Mouse (Mus musculus) hindbrain, embryonic 16.5 days (tissue): ENCODE data around the gene Try5. TPM values are rescaled to one million over a fixed set of nuclear protein-coding genes. Genes with fewer than 3 reads are reported as not detected.
"Not testable (repeated sequence)": the region's sequence is repeated elsewhere in the genome, so short reads cannot be mapped to it uniquely, and the experiment has no call there.

Experiments
- ATAC-seq: fragments of 200-750 bp; cut with Nextera tagmentation; 2 replicates; pipeline ENCODE4 v1.8.0; 2017; ENCODE audit warnings: moderate TSS enrichment, moderate library complexity
- H3K27ac ChIP-seq: fragments of 300-500 bp; sonication (generic); 2 replicates; pipeline ENCODE4 v1.5.1; 2014; ENCODE audit warnings: low read depth, mild to moderate bottlenecking, control low read depth, low read length, moderate library complexity
- H3K27me3 ChIP-seq: fragments of 300-500 bp; sonication (generic); replicated peaks from 2 replicates; pipeline ENCODE4 v1.6.1; 2014; ENCODE audit warnings: low read length; ENCODE audit not compliant: control insufficient read depth, insufficient read depth
- H3K36me3 ChIP-seq: fragments of 300-500 bp; sonication (generic); 2 replicates; pipeline ENCODE4 v1.6.1; 2014; ENCODE audit warnings: mild to moderate bottlenecking, low read length, moderate library complexity, mixed read lengths; ENCODE audit not compliant: control insufficient read depth, insufficient read depth
- H3K4me1 ChIP-seq: fragments of 300-500 bp; sonication (generic); 2 replicates; pipeline ENCODE4 v1.6.1; 2014; ENCODE audit warnings: low read depth, low read length; ENCODE audit not compliant: control insufficient read depth, insufficient read depth
- H3K4me2 ChIP-seq: fragments of 300-500 bp; sonication (generic); 2 replicates; pipeline ENCODE4 v1.6.1; 2014; ENCODE audit warnings: mild to moderate bottlenecking, low read length, control low read depth, moderate library complexity
- H3K4me3 ChIP-seq: fragments of 300-500 bp; sonication (generic); 2 replicates; pipeline ENCODE4 v1.5.1; 2014; ENCODE audit warnings: mild to moderate bottlenecking, low read length, control low read depth, moderate library complexity
- H3K9ac ChIP-seq: fragments of 300-500 bp; sonication (generic); 2 replicates; pipeline ENCODE4 v1.6.1; 2014; ENCODE audit warnings: low read depth, mild to moderate bottlenecking, control low read depth, low read length, moderate library complexity
- H3K9me3 ChIP-seq: fragments of 300-500 bp; sonication (generic); 2 replicates; pipeline ENCODE4 v1.6.1; 2014; ENCODE audit warnings: mild to moderate bottlenecking, low read length, moderate library complexity; ENCODE audit not compliant: control insufficient read depth
- WGBS: fragments of 180-500 bp; shearing (Covaris S2); extraction: QIAGEN DNeasy Blood & Tissue Kit; methylation state at CpG from one replicate; pipeline ENCODE4 v1.1.7; 2014; 5-methylcytosine and 5-hydroxymethylcytosine counted together
- polyA plus RNA-seq: library from polyadenylated mRNA; unstranded; fragments of >200 nt; fragmentation: Nextera tagmentation; extraction: Ambion mirVana; gene quantifications from 2 replicates; pipeline ENCODE4 v1.2.1, GENCODE M21; 2015

The Try5 gene
- 0.20 and 0.40 TPM in 2 replicates for polyA plus RNA-seq

DNA sequence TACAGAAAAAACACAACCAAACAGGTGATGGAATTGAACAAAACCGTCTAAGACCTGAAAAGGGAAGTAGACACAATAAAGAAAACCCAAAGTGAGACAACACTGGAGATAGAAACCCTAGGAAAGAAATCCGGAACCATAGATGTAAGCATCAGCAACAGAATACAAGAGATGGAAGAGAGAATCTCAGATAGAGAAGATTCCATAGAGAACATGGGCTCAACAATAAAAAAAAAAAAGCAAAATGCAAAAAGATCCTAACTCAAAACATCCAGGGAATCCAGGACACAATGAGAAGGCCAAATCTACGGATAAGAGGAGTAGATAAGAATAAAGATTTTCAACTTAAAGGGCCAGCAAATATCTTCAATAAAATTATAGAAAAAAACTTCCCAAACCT is at the start of gene Try5:
Try5 (minus strand) TSS at position 101 of the 400 bp plus-strand sequence.
- H3K27me3 ChIP-seq, H3K4me3 ChIP-seq, H3K27ac ChIP-seq, H3K9me3 ChIP-seq, ATAC-seq, H3K36me3 ChIP-seq, H3K4me2 ChIP-seq, H3K4me1 ChIP-seq, H3K9ac ChIP-seq: not testable (repeated sequence)
- 71% methylated on average over 3 of the region's 3 CpGs for WGBS

GRCm38 (mm10) chr6:41353932-41354331 is 37.3 kb upstream of the Try5 start, which contains the start of gene Try10:
Gene Try10, plus strand, starts transcription at chr6:41354105.
- Histone ChIP-seq H3K27ac (no peak within 1 kb of the TSS), H3K27me3 (no peaks in the 10 kb centered on the region), H3K4me3 (no peak within 1 kb of the TSS), H3K9ac (no peak within 1 kb of the TSS), H3K36me3 (no peaks in the 10 kb centered on the region), H3K9me3 (no peaks in the 10 kb centered on the region), H3K4me2 (no peak within 1 kb of the TSS), H3K4me1 (no peaks in the 10 kb centered on the region)
- ATAC-seq: no peak
- WGBS: 84% methylated on average over 2 of the region's 2 CpGs

DNA sequence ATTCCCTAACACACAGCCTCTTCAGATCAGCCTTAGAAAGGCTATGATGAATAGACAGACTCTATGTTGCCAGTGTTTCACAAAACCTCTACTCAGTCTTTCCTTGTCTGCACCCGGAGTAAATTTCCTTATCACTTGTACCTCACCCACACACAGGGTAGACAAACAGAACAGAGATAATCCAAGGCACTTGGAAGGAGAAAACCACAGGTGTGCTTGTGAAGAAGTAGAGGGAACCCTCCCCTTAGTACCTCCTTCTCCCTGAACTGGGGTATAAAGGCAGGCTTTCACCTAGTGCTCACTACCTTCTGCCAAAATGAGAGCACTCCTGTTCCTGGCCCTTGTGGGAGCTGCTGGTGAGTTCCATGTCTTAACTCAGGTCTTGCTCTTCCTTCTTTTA is 14.7 kb downstream of the Try5 start, which contains the start of gene Try4:
Try4 (plus strand) TSS at position 301 of the 400 bp plus-strand sequence.
- Histone ChIP-seq H3K27ac (no peak within 1 kb of the TSS), H3K36me3 (no peaks in the 10 kb centered on the region), H3K4me3 (no peak within 1 kb of the TSS), H3K4me2 (no peak within 1 kb of the TSS), H3K9ac (no peak within 1 kb of the TSS), H3K27me3 (no peaks in the 10 kb centered on the region), H3K9me3 (no peaks in the 10 kb centered on the region), H3K4me1 (no peaks in the 10 kb centered on the region)
- 61% methylated on average over 1 of the region's 1 CpGs for WGBS
- ATAC-seq: no peak

DNA sequence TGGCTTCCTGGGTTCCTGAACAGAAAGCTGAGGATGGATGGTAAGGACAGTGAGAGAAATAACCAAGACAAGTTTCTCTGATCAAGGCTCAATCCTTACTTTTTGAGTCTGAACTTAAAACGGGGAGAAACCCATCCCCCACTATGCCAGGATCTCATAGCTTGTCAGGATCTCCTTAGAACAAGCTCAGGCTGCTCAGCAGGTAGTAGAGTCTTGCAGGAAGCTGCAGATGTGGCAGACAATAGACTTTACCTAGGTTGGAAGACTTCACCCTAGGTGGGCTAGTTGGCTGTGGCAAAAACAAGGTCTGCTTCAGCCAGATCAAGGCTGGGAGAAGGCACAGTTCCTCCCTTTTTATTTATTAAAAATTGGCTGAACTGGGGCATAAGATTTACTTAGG is 18.4 kb downstream of the Try5 start:
- no peaks in the 10 kb centered on the region for H3K4me1 ChIP-seq
- no peak overlapping the region for H3K4me3 ChIP-seq
- H3K9me3 ChIP-seq: no peaks in the 10 kb centered on the region
- no peak for ATAC-seq
- H3K9ac ChIP-seq: no peak overlapping the region
- H3K27ac ChIP-seq: no peak overlapping the region
- 10% methylated on average over 1 of the region's 1 CpGs for WGBS
- no peaks in the 10 kb centered on the region for H3K27me3 ChIP-seq
- no peak overlapping the region for H3K4me2 ChIP-seq
- no peaks in the 10 kb centered on the region for H3K36me3 ChIP-seq

- 92% methylated on average over 6 of the region's 6 CpGs for WGBS
- no peak for ATAC-seq
- Histone ChIP-seq H3K4me3 (no peak overlapping the region), H3K36me3 (no peaks in the 10 kb centered on the region), H3K4me2 (no peak overlapping the region), H3K27me3 (no peaks in the 10 kb centered on the region), H3K9ac (no peak overlapping the region), H3K27ac (no peak overlapping the region), H3K9me3 (no peaks in the 10 kb centered on the region), H3K4me1 (no peaks in the 10 kb centered on the region)
These were observed 50.5 kb downstream of the Try5 start for GRCm38 (mm10) chr6:41266140-41266539.

- no peaks in the 10 kb centered on the region for H3K27me3 ChIP-seq
- no peak for ATAC-seq
- H3K4me3 ChIP-seq: no peak overlapping the region
- H3K4me2 ChIP-seq: no peak overlapping the region
- H3K4me1 ChIP-seq: no peaks in the 10 kb centered on the region
- no peaks in the 10 kb centered on the region for H3K9me3 ChIP-seq
- no peak overlapping the region for H3K9ac ChIP-seq
- no peaks in the 10 kb centered on the region for H3K36me3 ChIP-seq
- 36% methylated on average over 3 of the region's 3 CpGs for WGBS
- no peak overlapping the region for H3K27ac ChIP-seq
These were observed 53.8 kb downstream of the Try5 start for GRCm38 (mm10) chr6:41262796-41263195.

Other genes starting within 250 kb of the Try5 start
- not detected in 2 replicates for gene Try4, start 14.6 kb downstream of the Try5 start, polyA plus RNA-seq
- gene Try10, start 37.3 kb upstream of the Try5 start, polyA plus RNA-seq: not detected in 2 replicates
- not detected in 2 replicates for gene Prss3, start 60.8 kb upstream of the Try5 start, polyA plus RNA-seq
- not detected in 2 replicates for gene Gm5771, start 75.5 kb upstream of the Try5 start, polyA plus RNA-seq
- not detected in 2 replicates for gene Gm10334, start 129.3 kb upstream of the Try5 start, polyA plus RNA-seq
- not detected in 2 replicates for gene Prss1, start 142.1 kb upstream of the Try5 start, polyA plus RNA-seq
- gene Prss2, start 204.9 kb upstream of the Try5 start, polyA plus RNA-seq: not detected in 2 replicates